Mouse (Mus musculus): ENCODE data around the gene Tmem203.

DNA sequence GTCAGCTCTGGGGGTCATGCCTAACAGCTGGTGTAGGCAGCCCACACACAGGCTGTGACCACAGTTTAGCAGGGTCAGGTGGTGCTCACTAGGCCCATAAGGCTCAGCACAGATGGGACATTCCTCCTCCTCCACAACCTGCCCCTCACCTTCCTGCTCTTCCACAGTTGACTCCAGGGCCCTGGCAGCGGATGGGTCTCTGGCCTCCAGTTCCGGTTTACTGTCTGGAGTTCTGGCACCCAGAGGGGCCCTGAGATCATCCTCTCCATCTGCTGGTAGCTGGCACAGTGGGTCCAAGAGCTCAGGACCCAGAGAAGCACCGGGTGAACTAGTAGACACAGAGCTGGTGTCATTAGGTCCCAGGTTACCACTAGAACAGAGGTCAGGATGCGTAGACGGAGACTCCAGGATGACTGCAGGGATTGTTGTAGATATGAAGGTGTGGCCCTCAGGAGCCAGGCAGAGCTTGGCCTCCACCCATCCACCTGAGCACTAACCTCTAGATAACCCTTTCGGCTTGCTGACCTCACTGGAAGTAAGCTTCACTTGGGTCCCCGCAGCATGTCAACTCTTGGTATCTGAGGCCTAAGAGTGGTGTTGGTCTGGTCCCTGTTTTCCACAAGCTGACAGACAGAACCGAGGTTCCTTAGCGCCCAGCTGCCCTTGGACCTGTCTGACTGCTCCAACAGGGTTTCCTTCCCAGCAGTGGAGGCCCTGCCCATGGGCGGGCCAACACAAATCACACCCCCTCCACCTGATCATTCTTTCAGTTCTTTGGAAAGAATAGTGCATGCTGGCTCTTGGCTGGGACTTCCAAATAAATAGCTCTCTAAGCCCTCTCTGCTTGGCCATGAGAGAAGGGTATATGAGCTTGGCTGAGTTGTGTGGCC is 8.8 kb upstream of the Tmem203 start, which contains the start of gene AL732309.1:
- TF ChIP-seq CTCF (IDR thresholded peaks at IDR 0.05; ENCODE audit: low read depth) (no peak), EP300 (optimal IDR thresholded peaks at IDR 0.05) (peak; percentile 63)
